11 mouse cellular contexts compared by ENCODE assay signal in the genomic region with DNA sequence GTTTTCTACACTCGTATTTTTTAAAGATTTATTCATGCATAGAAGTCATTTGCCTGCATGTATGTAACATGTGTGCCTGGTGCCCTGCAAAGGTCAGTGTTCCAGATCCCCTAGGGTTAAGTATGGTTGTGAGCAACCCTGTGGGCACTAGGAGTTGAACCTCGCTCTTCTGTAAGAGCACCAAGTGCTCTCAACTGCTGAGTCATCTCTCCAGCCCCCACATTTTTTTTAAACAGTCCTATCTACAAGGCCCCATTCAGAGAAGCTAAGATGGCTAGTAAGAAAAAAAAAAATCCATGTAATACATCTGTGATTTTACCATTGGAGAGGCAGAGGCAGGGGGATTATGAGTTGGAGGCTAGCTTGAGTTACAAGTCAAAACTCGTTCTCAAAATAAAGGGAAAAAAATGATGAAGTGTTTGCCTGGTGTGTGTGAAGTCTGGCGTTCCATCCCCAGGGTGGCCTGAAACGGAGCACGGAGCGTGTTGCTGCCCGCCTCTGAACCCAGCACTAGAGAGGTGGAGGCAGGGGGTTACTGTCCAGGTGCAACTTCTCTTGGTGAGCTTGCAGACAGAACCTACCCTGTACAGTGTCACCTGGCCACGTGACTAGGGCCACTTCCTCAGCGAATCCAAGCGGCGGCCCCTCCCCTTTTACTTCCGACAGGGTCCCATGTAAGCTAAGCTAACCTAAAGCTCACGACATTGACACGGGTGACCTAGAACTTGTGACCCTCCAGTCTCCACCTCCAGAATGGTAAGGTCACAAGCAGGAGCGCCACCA. TPM values are rescaled to one million over a fixed set of nuclear protein-coding genes. Genes with fewer than 3 reads are reported as not detected.
DNase-seq lines count a peak whose midpoint lies in the region; ATAC-seq and TF ChIP-seq lines count a peak whose summit lies in the region.
"Had no signal": no experiment of that assay in that cellular context is flagged by ENCODE, and none has a peak within 500 bp of the region (broad histone marks: within the 10 kb centered on the region; RNA-seq: fewer than 3 reads in every experiment).

No protein-coding gene starts in this region.

- peak overlapping the region; percentile 28; the same call in 1 of the 2 replicates for H3K4me2 ChIP-seq in liver, postnatal 0 days (ENCODE audit: low read depth, low read length)
- H3K4me2 ChIP-seq in neural tube, embryonic 15.5 days: no peak overlapping the region

- no peaks in the 10 kb centered on the region for H3K36me3 ChIP-seq in liver, postnatal 0 days (replicated peaks; ENCODE audit: insufficient read depth, low read length)
- no peaks in the 10 kb centered on the region for H3K36me3 ChIP-seq in neural tube, embryonic 15.5 days
- H3K36me3 ChIP-seq: forebrain, embryonic 10.5 days; midbrain, embryonic 10.5 days had no signal

- TF ChIP-seq EP300 in liver, postnatal 0 days (IDR thresholded peaks at IDR 0.05; ENCODE audit: low read depth): no peak

- H3K4me3 ChIP-seq in liver, postnatal 0 days (ENCODE audit: low read depth, low read length): no peak overlapping the region
- H3K4me3 ChIP-seq in neural tube, embryonic 15.5 days (replicated peaks): no peak overlapping the region
- H3K4me3 ChIP-seq: forebrain, embryonic 10.5 days; midbrain, embryonic 10.5 days had no signal

- H3K27me3 ChIP-seq in liver, postnatal 0 days (ENCODE audit: insufficient read depth, low read length): no peaks in the 10 kb centered on the region
- H3K27me3 ChIP-seq in neural tube, embryonic 15.5 days (replicated peaks): no peaks in the 10 kb centered on the region

- 57% methylated on average over 16 of the region's 16 CpGs for WGBS in liver, postnatal 0 days (ENCODE audit: insufficient replicate concordance)
- 80% methylated on average over 16 of the region's 16 CpGs for WGBS in neural tube, embryonic 15.5 days

- no peaks in the 10 kb centered on the region for H3K9me3 ChIP-seq in liver, postnatal 0 days (ENCODE audit: low read length)
- no peaks in the 10 kb centered on the region for H3K9me3 ChIP-seq in neural tube, embryonic 15.5 days (replicated peaks)
- H3K9me3 ChIP-seq: forebrain, embryonic 10.5 days; midbrain, embryonic 10.5 days had no signal

- H3K4me1 ChIP-seq in liver, postnatal 0 days (ENCODE audit: insufficient read depth): peaks cover 24% of the 10 kb centered on the region
- peaks cover 1% of the 10 kb centered on the region; the same call in 1 of the 2 replicates for H3K4me1 ChIP-seq in neural tube, embryonic 15.5 days

- peak; percentile 43 for ATAC-seq in liver, postnatal 0 days
- no peak for ATAC-seq in neural tube, embryonic 15.5 days (ENCODE audit: low FRiP score)

- peak overlapping the region; percentile 37; the same call in 1 of the 2 replicates for H3K27ac ChIP-seq in liver, postnatal 0 days (ENCODE audit: low read depth)
- no peak overlapping the region for H3K27ac ChIP-seq in neural tube, embryonic 15.5 days (replicated peaks)
- H3K27ac ChIP-seq: forebrain, embryonic 10.5 days; midbrain, embryonic 10.5 days had no signal

- no peak overlapping the region for H3K9ac ChIP-seq in liver, postnatal 0 days (replicated peaks)
- H3K9ac ChIP-seq in neural tube, embryonic 15.5 days (replicated peaks): no peak overlapping the region

- no peak for TF ChIP-seq CTCF in liver, postnatal 0 days (IDR thresholded peaks at IDR 0.05; ENCODE audit: low read depth)

- DNase-seq in spleen, postnatal 4 days (ENCODE audit: low spot score in 2 of 2): peak; percentile 38 to 69
- DNase-seq in spleen, adult 12 weeks (ENCODE audit: low spot score): no peak
- DNase-seq in R1 (ENCODE audit: low read depth, low spot score): peak; percentile 86
- no peak for DNase-seq in liver, postnatal 0 days
- DNase-seq in thymus, postnatal 4 days: peak; percentile 67
- DNase-seq in urinary bladder, postnatal 14 days (ENCODE audit: low spot score): no peak
- DNase-seq: cerebellum, adult 11-12 months; kidney, adult 2 months had no signal

RNA-seq across cellular contexts. Expression of gene Rcc2, which starts 10.3 kb away (rescaled TPM):
- 15.1 TPM in 2 replicates for polyA plus RNA-seq in liver, postnatal 0 days (2015; fragmentation: Nextera tagmentation; extraction: Ambion mirVana)
- polyA plus RNA-seq in neural tube, embryonic 15.5 days (2015; fragmentation: Nextera tagmentation; extraction: Ambion mirVana): 16.7 and 16.8 TPM in 2 replicates

RNA-seq across cellular contexts. Expression of gene Arhgef10l, which starts 24.3 kb away (rescaled TPM):
- 6.3 and 7.6 TPM in 2 replicates for polyA plus RNA-seq in liver, postnatal 0 days (2015; fragmentation: Nextera tagmentation; extraction: Ambion mirVana)
- polyA plus RNA-seq in neural tube, embryonic 15.5 days (2015; fragmentation: Nextera tagmentation; extraction: Ambion mirVana): 23.6 and 26.4 TPM in 2 replicates

RNA-seq across cellular contexts. Expression of gene Padi6, which starts 52.4 kb away (rescaled TPM):
- polyA plus RNA-seq in liver, postnatal 0 days (2015; fragmentation: Nextera tagmentation; extraction: Ambion mirVana): not detected in 2 replicates
- polyA plus RNA-seq in neural tube, embryonic 15.5 days (2015; fragmentation: Nextera tagmentation; extraction: Ambion mirVana): 0.65 TPM in 1 of 2 replicates, not detected in the other
- polyA plus RNA-seq: forebrain, embryonic 10.5 days; kidney, adult 2 months had no signal

Comparison
In these comparisons a context has a peak if more than half of its experiments do, and no peak if none do; other contexts are left out.
1. DNase-seq: peak in spleen, postnatal 4 days (2 of 2), R1 (single experiment) and thymus, postnatal 4 days (single experiment); none in spleen, adult 12 weeks (single experiment), liver, postnatal 0 days (single experiment) and urinary bladder, postnatal 14 days (single experiment).